Mouse (Mus musculus) G1E (cell line): Measurements from ENCODE around the gene Commd1.

ENCODE experiments used
- CTCF ChIP-seq: IDR thresholded peaks from 2 replicates; pipeline ENCODE4 v1.5.1; 2012; ENCODE audit warnings: low read depth, low read length, inconsistent platforms, mixed read lengths
- TAL1 ChIP-seq: conservative IDR thresholded peaks from 2 replicates; pipeline ENCODE4 v1.6.1; 2012; ENCODE audit warnings: low read depth, low read length, inconsistent platforms, mixed read lengths

DNA sequence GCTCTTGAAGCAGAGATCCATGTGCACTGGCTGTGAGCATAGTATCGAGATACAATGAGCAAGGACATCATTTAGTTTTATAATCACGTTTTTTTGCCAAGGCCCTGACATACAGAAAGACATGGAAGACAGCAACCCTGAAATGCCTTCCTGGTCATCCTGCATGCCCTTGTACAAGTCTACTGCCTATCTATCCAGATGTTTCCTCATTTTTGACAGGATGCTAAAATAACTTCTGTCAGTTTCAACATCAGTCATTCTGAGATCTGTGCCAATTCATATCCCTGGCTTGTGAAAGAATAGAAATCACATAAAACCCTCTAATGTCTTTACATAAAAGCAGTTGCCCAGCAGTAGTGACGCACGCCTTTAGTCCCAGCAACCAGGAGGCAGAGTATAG lies 85.1 kb downstream of the Commd1 start:
- TF ChIP-seq CTCF (no peak), TAL1 (no peak)
